Mouse (Mus musculus) megakaryocyte-erythroid progenitor cell, adult 5 weeks (primary cell): ENCODE measurements around the gene Tagap1. TPM values are rescaled to one million over a fixed set of nuclear protein-coding genes. Genes with fewer than 3 reads are reported as not detected.

Experiments used
- polyA plus RNA-seq: library from polyadenylated mRNA; stranded (reverse); fragments of >175 nt; gene quantifications from 2 replicates; pipeline ENCODE4 v1.2.3, GENCODE M21; 2012

Tagap1 gene
- 9.3 and 9.6 TPM in 2 replicates for polyA plus RNA-seq

GRCm38 (mm10) chr17:6960776-6961175, at the start of gene Tagap1:
Gene Tagap1, minus strand, starts transcription at chr17:6961156.

GRCm38 (mm10) chr17:6978287-6979248, 17.6 kb upstream of the Tagap1 start, which contains the start of gene Gm49721:
Gene Gm49721, plus strand, starts transcription at chr17:6978904.

GRCm38 (mm10) chr17:6970334-6970733, 9.4 kb upstream of the Tagap1 start, which contains the start of gene Rnaset2b:
Gene Rnaset2b, plus strand, starts transcription at chr17:6970634.

GRCm38 (mm10) chr17:6947984-6948768, 12.8 kb downstream of the Tagap1 start, which contains the start of gene Rsph3b:
Gene Rsph3b, minus strand, starts transcription at chr17:6948682.

Other genes starting within 250 kb of the Tagap1 start
- 288 and 493 TPM in 2 replicates for gene Ezr, start 178.4 kb downstream of the Tagap1 start, polyA plus RNA-seq
- 53.8 and 57.6 TPM in 2 replicates for gene Rsph3b, start 12.5 kb downstream of the Tagap1 start, polyA plus RNA-seq
- gene Rnaset2b, start 9.5 kb upstream of the Tagap1 start, polyA plus RNA-seq, result 1,041 and 1,496 TPM in 2 replicates
- gene Gm49721, start 17.7 kb upstream of the Tagap1 start, polyA plus RNA-seq, result not detected in 2 replicates
- gene Gm1604a, start 64.4 kb upstream of the Tagap1 start, polyA plus RNA-seq, result 22.3 and 32.0 TPM in 2 replicates
- gene Rps6ka2, start 209.0 kb upstream of the Tagap1 start, polyA plus RNA-seq, result 4.6 and 7.2 TPM in 2 replicates